Mouse (Mus musculus) midbrain, postnatal 0 days (tissue): Measurements from ENCODE around the gene Nup214. TPM values are rescaled to one million over a fixed set of nuclear protein-coding genes. Genes with fewer than 3 reads are reported as not detected.

ENCODE experiments used
- ATAC-seq: fragments of 200-750 bp; cut with Nextera tagmentation; 2 replicates; pipeline ENCODE4 v1.8.0; 2017; ENCODE audit warnings: moderate number of reproducible peaks, mild to moderate bottlenecking, moderate TSS enrichment, moderate library complexity; ENCODE audit not compliant: low FRiP score
- DNase-seq: peaks from one replicate; pipeline ENCODE4 v3.0.0-alpha.2; 2015; ENCODE audit warnings: low spot score
- H3K27ac ChIP-seq: fragments of 300-500 bp; sonication (generic); 2 replicates; pipeline ENCODE4 v1.5.1; 2014; ENCODE audit warnings: low read depth, mild to moderate bottlenecking, low read length, mixed read lengths
- H3K27me3 ChIP-seq: fragments of 300-500 bp; sonication (generic); 2 replicates; pipeline ENCODE4 v1.6.1; 2014; ENCODE audit warnings: low read length, control low read depth, mixed read lengths; ENCODE audit not compliant: insufficient read depth
- H3K36me3 ChIP-seq: fragments of 300-500 bp; sonication (generic); 2 replicates; pipeline ENCODE4 v1.6.1; 2014; ENCODE audit warnings: low read length, control low read depth, mixed read lengths; ENCODE audit not compliant: insufficient read depth
- H3K4me1 ChIP-seq: fragments of 300-500 bp; sonication (generic); 2 replicates; pipeline ENCODE4 v1.6.1; 2014; ENCODE audit warnings: mild to moderate bottlenecking, control low read depth, antibody characterized with exemption, low read length, mixed read lengths; ENCODE audit not compliant: insufficient read depth
- H3K4me2 ChIP-seq: fragments of 300-500 bp; sonication (generic); 2 replicates; pipeline ENCODE4 v1.6.1; 2014; ENCODE audit warnings: low read depth, mild to moderate bottlenecking, low read length, mixed read lengths; ENCODE audit not compliant: poor library complexity, severe bottlenecking
- H3K4me3 ChIP-seq: fragments of 300-500 bp; sonication (generic); 2 replicates; pipeline ENCODE4 v1.5.1; 2014; ENCODE audit warnings: low read depth, mild to moderate bottlenecking, low read length, moderate library complexity
- H3K9ac ChIP-seq: fragments of 300-500 bp; sonication (generic); replicated peaks from 2 replicates; pipeline ENCODE4 v1.6.1; 2014; ENCODE audit warnings: mild to moderate bottlenecking, low read length, moderate library complexity, mixed read lengths; ENCODE audit not compliant: poor library complexity, severe bottlenecking
- H3K9me3 ChIP-seq: fragments of 300-500 bp; sonication (generic); 2 replicates; pipeline ENCODE4 v1.6.1; 2016; ENCODE audit warnings: low read length, control low read depth
- CTCF ChIP-seq: IDR thresholded peaks from 2 replicates; pipeline ENCODE4 v1.5.1; 2016; ENCODE audit warnings: antibody characterized with exemption, mild to moderate bottlenecking
- WGBS: fragments of 180-500 bp; shearing (Covaris S2); extraction: QIAGEN DNeasy Blood & Tissue Kit; methylation state at CpG from one replicate; pipeline ENCODE4 v1.1.7; 2014; 5-methylcytosine and 5-hydroxymethylcytosine counted together
- polyA plus RNA-seq: library from polyadenylated mRNA; unstranded; fragments of >200 nt; fragmentation: Nextera tagmentation; extraction: Ambion mirVana; gene quantifications from 2 replicates; pipeline ENCODE4 v1.2.1, GENCODE M21; 2015
- total RNA-seq: library from RNA; depleted of rRNA; stranded (reverse); fragments of >200 nt; gene quantifications from 2 replicates; pipeline ENCODE4 v1.2.3, GENCODE M21; 2014

The Nup214 gene
- total and polyA plus RNA-seq, 2 experiments from 2014 or later = 29.0 to 67.0 TPM

GRCm38 (mm10) chr2:32061189-32061588 is 87.0 kb downstream of the Nup214 start:
- no peak for DNase-seq
- Histone ChIP-seq H3K36me3 (no peaks in the 10 kb centered on the region), H3K4me2 (no peak overlapping the region), H3K4me3 (no peak overlapping the region), H3K9me3 (no peaks in the 10 kb centered on the region), H3K4me1 (no peaks in the 10 kb centered on the region), H3K27me3 (no peaks in the 10 kb centered on the region), H3K9ac (no peak overlapping the region), H3K27ac (no peak overlapping the region)
- ATAC-seq = no peak
- 72% methylated on average over 2 of the region's 2 CpGs for WGBS
- TF ChIP-seq CTCF = no peak

GRCm38 (mm10) chr2:32061722-32062505 is 87.7 kb downstream of the Nup214 start:
- DNase-seq = no peak
- H3K36me3 ChIP-seq = no peaks in the 10 kb centered on the region
- WGBS = 77% methylated on average over 12 of the region's 12 CpGs
- no peak overlapping the region for H3K4me2 ChIP-seq
- no peaks in the 10 kb centered on the region for H3K4me1 ChIP-seq
- H3K4me3 ChIP-seq = no peak overlapping the region
- no peak overlapping the region for H3K27ac ChIP-seq
- H3K9ac ChIP-seq = no peak overlapping the region
- ATAC-seq = no peak
- H3K27me3 ChIP-seq = no peaks in the 10 kb centered on the region
- no peak for TF ChIP-seq CTCF
- no peaks in the 10 kb centered on the region for H3K9me3 ChIP-seq

GRCm38 (mm10) chr2:32062626-32063410 is 88.6 kb downstream of the Nup214 start:
- no peaks in the 10 kb centered on the region for H3K9me3 ChIP-seq
- DNase-seq (no peak), ATAC-seq (no peak)
- WGBS = 92% methylated on average over 15 of the region's 15 CpGs
- no peaks in the 10 kb centered on the region for H3K36me3 ChIP-seq
- no peak overlapping the region for H3K4me2 ChIP-seq
- no peak overlapping the region for H3K4me3 ChIP-seq
- no peaks in the 10 kb centered on the region for H3K4me1 ChIP-seq
- no peaks in the 10 kb centered on the region for H3K27me3 ChIP-seq
- no peak for TF ChIP-seq CTCF
- H3K9ac ChIP-seq = no peak overlapping the region
- no peak overlapping the region for H3K27ac ChIP-seq

GRCm38 (mm10) chr2:32063451-32064151 is 89.4 kb downstream of the Nup214 start:
- 85% methylated on average over 7 of the region's 7 CpGs for WGBS
- DNase-seq = no peak
- Histone ChIP-seq H3K36me3 (no peaks in the 10 kb centered on the region), H3K9ac (no peak overlapping the region), H3K4me3 (no peak overlapping the region), H3K27ac (no peak overlapping the region), H3K9me3 (no peaks in the 10 kb centered on the region), H3K27me3 (no peaks in the 10 kb centered on the region), H3K4me2 (no peak overlapping the region), H3K4me1 (no peaks in the 10 kb centered on the region)
- no peak for TF ChIP-seq CTCF
- ATAC-seq = no peak

- DNase-seq = peak; percentile 56
- H3K9ac ChIP-seq = no peak overlapping the region
- no peak overlapping the region for H3K4me3 ChIP-seq
- H3K36me3 ChIP-seq = no peaks in the 10 kb centered on the region
- H3K4me1 ChIP-seq = no peaks in the 10 kb centered on the region
- no peak for ATAC-seq
- H3K4me2 ChIP-seq = no peak overlapping the region
- TF ChIP-seq CTCF = no peak
- no peaks in the 10 kb centered on the region for H3K9me3 ChIP-seq
- no peak overlapping the region for H3K27ac ChIP-seq
- H3K27me3 ChIP-seq = no peaks in the 10 kb centered on the region
- whole genome bisulfite sequencing = 44% methylated on average over 13 of the region's 13 CpGs
Measured at GRCm38 (mm10) chr2:32064913-32065312, 90.7 kb downstream of the Nup214 start.
